Mouse (Mus musculus) heart, postnatal 0 days (tissue): ENCODE measurements at regions not wholly inside any gene's neighbourhood (a gene's known extent, or its start where the extent isn't known, plus 50 kb on each side); places are given as distances from the start of the nearest gene placed in this dataset.

Experiments
- CTCF ChIP-seq: IDR thresholded peaks from 2 replicates; pipeline ENCODE4 v1.5.1; 2016; ENCODE audit warnings: antibody characterized with exemption, control low read depth, low read depth
- EP300 ChIP-seq: IDR thresholded peaks from 2 replicates; pipeline ENCODE4 v1.6.1; 2016; ENCODE audit warnings: antibody characterized with exemption, low read depth

GRCm38 (mm10) chr1:35673524-35673923 is 394.7 kb upstream of the Hs6st1 start:
- TF ChIP-seq EP300: no peak
- TF ChIP-seq CTCF: no peak
